Mouse (Mus musculus) kidney, embryonic 15.5 days (tissue): ENCODE data around the gene Capza2. TPM values are rescaled to one million over a fixed set of nuclear protein-coding genes. Genes with fewer than 3 reads are reported as not detected.
A peak's percentile ranks its signal among the peaks of the same experiment; 100 is the strongest.

Source experiments
- ATAC-seq: fragments of 200-750 bp; cut with Nextera tagmentation; replicated peaks from 2 replicates; pipeline ENCODE4 v1.8.0; 2017; ENCODE audit warnings: moderate TSS enrichment; ENCODE audit not compliant: low FRiP score
- H3K27ac ChIP-seq: fragments of 300-500 bp; sonication (generic); 2 replicates; pipeline ENCODE4 v1.5.1; 2015; ENCODE audit warnings: mild to moderate bottlenecking, inconsistent platforms
- H3K27me3 ChIP-seq: fragments of 300-500 bp; sonication (generic); 2 replicates; pipeline ENCODE4 v1.6.1; 2015; ENCODE audit warnings: inconsistent platforms
- H3K36me3 ChIP-seq: fragments of 300-500 bp; sonication (generic); 2 replicates; pipeline ENCODE4 v1.6.1; 2015; ENCODE audit warnings: inconsistent platforms
- H3K4me1 ChIP-seq: fragments of 300-500 bp; sonication (generic); 2 replicates; pipeline ENCODE4 v1.6.1; 2015; ENCODE audit warnings: inconsistent platforms
- H3K4me2 ChIP-seq: fragments of 300-500 bp; sonication (generic); 2 replicates; pipeline ENCODE4 v1.6.1; 2015; ENCODE audit warnings: moderate library complexity, mild to moderate bottlenecking, inconsistent platforms
- H3K4me3 ChIP-seq: fragments of 300-500 bp; sonication (generic); replicated peaks from 2 replicates; pipeline ENCODE4 v1.5.1; 2015; ENCODE audit warnings: mild to moderate bottlenecking, inconsistent platforms
- H3K9ac ChIP-seq: fragments of 300-500 bp; sonication (generic); 2 replicates; pipeline ENCODE4 v1.6.1; 2015; ENCODE audit warnings: mild to moderate bottlenecking, inconsistent platforms
- H3K9me3 ChIP-seq: fragments of 300-500 bp; sonication (generic); replicated peaks from 2 replicates; pipeline ENCODE4 v1.6.1; 2016; ENCODE audit warnings: inconsistent platforms
- WGBS: fragments of 180-500 bp; shearing (Covaris S2); methylation state at CpG from one replicate; pipeline ENCODE4 v1.1.7; 2015; ENCODE audit warnings: mixed read lengths; 5-methylcytosine and 5-hydroxymethylcytosine counted together
- polyA plus RNA-seq: library from polyadenylated mRNA; unstranded; fragments of >200 nt; fragmentation: Nextera tagmentation; extraction: Ambion mirVana; gene quantifications from 2 replicates; pipeline ENCODE4 v1.2.1, GENCODE M21; 2015

The Capza2 gene
- polyA plus RNA-seq, 1 experiment from 2014 or later, result 212 TPM

DNA sequence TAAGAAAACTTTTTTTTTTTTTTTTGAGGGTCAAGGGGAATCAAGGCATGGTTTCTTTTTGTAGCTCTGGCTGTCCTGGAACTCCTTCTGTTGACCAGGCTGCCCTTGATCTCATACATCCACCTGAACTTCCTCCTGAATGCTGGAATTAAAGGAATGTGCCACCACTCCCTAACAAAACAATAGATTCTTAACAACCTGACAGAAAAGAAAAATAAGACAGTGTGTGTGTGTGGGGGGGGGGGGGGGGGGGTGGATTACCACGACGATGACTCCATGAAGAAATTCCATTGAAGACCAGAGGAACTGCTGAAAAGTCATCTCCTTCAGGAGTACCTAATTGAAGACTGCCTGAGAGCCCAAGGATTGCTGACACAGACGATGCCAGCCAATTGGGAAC is 14.6 kb upstream of the Capza2 start:
- no peaks in the 10 kb centered on the region for H3K27me3 ChIP-seq
- H3K9ac ChIP-seq, result no peak overlapping the region
- H3K4me1 ChIP-seq, result no peaks in the 10 kb centered on the region
- no peaks in the 10 kb centered on the region for H3K9me3 ChIP-seq
- H3K4me3 ChIP-seq, result no peak overlapping the region
- no peak overlapping the region for H3K27ac ChIP-seq
- 65% methylated on average over 3 of the region's 3 CpGs for WGBS
- no peak for ATAC-seq
- no peaks in the 10 kb centered on the region for H3K36me3 ChIP-seq
- H3K4me2 ChIP-seq, result no peak overlapping the region

DNA sequence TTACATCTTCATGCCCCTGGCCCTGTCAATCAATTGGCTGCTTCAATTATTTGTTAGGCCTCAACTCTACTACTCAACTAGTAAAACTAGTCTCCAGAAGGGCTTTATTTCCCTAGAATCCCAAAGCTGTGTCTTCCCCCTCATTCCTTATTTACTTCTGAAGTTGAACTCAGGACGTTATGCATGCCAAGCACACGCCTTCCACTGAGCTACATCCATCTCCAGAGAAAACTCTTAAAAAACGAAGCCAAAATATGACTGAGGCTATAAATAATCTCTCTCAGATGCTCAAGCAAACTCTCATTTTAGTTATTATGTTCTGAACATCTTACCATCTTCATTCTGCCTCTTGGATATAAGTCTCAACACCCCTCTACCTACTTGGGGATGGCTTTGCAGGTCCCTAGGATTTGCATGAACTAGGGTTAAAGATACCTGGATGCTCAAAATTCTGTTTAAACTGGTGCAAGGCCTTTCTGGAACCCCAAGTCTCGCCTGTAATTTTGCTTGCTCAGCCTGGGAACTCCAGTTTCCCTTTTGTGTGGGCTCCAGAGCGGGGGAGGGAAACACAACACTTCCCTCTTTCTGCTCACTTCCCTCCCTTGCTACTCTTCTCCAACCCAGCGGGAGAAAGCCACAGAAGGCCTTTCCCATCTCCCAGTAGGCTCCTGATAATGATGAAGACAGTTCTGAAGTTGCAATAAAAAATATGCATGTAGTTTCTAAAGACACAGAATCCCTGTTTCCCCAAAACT is 7.2 kb upstream of the Capza2 start:
- no peak for ATAC-seq
- Histone ChIP-seq H3K4me3 (no peak overlapping the region), H3K4me1 (no peaks in the 10 kb centered on the region), H3K4me2 (no peak overlapping the region), H3K9ac (no peak overlapping the region), H3K9me3 (no peaks in the 10 kb centered on the region), H3K27me3 (no peaks in the 10 kb centered on the region), H3K36me3 (no peaks in the 10 kb centered on the region), H3K27ac (no peak overlapping the region)
- WGBS, result 64% methylated on average over 6 of the region's 6 CpGs

DNA sequence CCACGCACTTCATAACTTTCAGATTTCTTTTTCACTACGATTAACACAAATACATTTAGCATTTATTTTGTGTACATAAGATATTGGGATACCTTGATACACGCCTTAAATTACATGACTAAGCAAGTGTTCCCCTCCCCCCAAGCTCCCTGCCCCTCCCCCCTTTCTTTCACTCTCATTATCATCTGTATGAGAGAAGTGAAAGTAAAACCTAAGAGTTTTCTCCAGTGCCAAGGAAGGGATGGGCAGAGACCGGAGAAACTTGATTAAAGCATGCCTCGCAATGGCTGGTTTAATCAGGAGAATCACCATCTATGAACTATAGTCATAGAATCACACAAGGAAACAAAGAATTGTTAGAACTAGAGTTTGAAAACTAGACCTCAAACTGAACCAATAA is 6.3 kb upstream of the Capza2 start:
- ATAC-seq, result no peak

DNA sequence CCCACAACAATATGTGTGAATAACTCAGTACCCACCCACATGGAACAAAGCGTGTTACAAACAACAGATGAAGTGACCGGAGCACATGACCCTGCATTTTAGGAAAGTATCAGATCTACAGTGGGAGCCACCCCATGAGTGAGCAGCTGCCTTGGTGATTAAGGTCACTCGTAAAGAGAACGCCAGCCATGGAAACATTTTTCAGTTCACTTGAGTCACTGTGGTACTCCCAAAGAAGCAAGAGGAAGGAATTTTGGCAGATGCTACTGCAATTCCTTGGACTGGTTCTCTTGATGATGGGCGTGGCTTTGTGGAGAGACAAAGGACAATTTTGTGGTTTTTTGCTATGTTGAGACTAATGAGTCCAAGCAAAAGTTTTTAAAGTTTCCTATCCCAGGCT is 4.4 kb upstream of the Capza2 start:
- Histone ChIP-seq H3K4me3 (no peak overlapping the region), H3K9me3 (no peaks in the 10 kb centered on the region), H3K27ac (no peak overlapping the region), H3K27me3 (no peaks in the 10 kb centered on the region), H3K4me1 (no peaks in the 10 kb centered on the region), H3K4me2 (no peak overlapping the region), H3K9ac (no peak overlapping the region), H3K36me3 (no peaks in the 10 kb centered on the region)
- 80% methylated on average over 5 of the region's 5 CpGs for WGBS
- no peak for ATAC-seq

More for the DNA sequence above, 6.3 kb upstream of the Capza2 start:
- no peak overlapping the region for H3K27ac ChIP-seq
- no peak overlapping the region for H3K4me2 ChIP-seq
- H3K9ac ChIP-seq, result no peak overlapping the region
- WGBS, result 79% methylated on average over 5 of the region's 5 CpGs
- H3K4me1 ChIP-seq, result no peaks in the 10 kb centered on the region
- H3K27me3 ChIP-seq, result no peaks in the 10 kb centered on the region
- H3K36me3 ChIP-seq, result no peaks in the 10 kb centered on the region
- no peaks in the 10 kb centered on the region for H3K9me3 ChIP-seq
- H3K4me3 ChIP-seq, result no peak overlapping the region

DNA sequence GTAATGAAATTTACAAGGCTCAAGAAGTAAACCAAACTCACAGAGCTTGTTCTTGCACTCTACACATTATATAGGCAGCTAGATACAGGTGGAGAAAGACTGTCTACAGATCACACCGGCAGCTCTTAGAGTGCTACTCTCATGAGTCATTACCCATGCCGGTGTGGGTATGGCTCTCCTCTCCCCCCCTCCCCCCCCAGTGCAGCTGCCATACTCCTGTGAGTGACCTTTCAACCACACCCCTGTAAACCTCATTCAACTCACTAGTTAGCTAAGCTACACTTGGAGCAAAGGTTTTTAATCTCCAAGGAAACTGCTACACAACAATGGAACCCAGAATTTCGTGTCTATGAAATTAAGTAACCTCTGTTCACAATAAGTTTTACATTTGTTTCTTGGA is 2.2 kb upstream of the Capza2 start:
- Histone ChIP-seq H3K9me3 (no peaks in the 10 kb centered on the region), H3K4me2 (no peak overlapping the region), H3K27ac (no peak overlapping the region), H3K4me3 (no peak overlapping the region), H3K27me3 (no peaks in the 10 kb centered on the region), H3K9ac (no peak overlapping the region), H3K36me3 (no peaks in the 10 kb centered on the region), H3K4me1 (peaks cover 7% of the 10 kb centered on the region)
- WGBS, result 70% methylated on average over 3 of the region's 3 CpGs
- no peak for ATAC-seq

DNA sequence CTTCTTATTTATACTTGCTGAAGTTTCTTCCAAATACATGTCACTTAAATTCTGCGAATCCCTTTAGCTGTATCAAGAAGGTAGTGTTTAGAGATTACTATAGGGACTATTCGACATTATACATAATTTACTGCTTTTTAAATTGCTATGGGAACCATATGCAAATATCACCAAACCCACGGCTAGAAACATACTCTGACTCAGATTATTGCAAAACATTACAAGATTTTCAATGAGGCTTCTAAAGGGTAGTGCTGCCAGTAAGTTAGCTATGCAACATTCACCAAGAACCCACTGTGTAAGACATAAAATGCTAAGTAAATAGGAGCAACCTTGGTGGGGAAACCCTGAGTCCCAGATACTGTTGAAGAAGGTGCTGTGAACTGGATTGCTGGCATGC is 1.0 kb upstream of the Capza2 start:
- no peaks in the 10 kb centered on the region for H3K27me3 ChIP-seq
- H3K36me3 ChIP-seq, result no peaks in the 10 kb centered on the region
- no peak overlapping the region for H3K4me3 ChIP-seq
- ATAC-seq, result no peak
- no peak overlapping the region for H3K27ac ChIP-seq
- no peak overlapping the region for H3K9ac ChIP-seq
- H3K4me1 ChIP-seq, result peaks cover 12% of the 10 kb centered on the region
- no peak overlapping the region for H3K4me2 ChIP-seq
- no peaks in the 10 kb centered on the region for H3K9me3 ChIP-seq
- 81% methylated on average over 3 of the region's 3 CpGs for WGBS

DNA sequence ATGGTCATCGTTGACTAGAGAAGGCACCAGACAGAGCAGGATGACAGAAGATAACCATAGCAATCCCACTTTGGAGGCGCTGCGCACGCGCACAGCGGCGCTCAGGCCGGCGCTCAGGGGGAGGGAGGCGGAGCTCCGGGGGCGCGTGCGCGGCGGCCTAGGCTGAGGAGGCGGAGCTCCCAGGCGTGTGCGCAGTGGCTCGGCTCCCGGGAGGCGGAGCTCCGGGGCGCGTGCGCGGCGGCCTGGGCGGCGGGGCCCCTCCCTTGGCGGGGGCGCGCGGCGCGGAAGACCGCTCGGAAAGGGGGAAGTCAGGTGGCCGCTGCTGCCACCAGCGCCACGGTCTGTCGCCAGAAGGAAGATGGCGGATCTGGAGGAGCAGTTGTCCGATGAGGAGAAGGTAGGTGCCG is 733 bp downstream of the Capza2 start:
- Histone ChIP-seq H3K4me3 (peak overlapping the region; percentile 88), H3K9me3 (no peaks in the 10 kb centered on the region), H3K27me3 (no peaks in the 10 kb centered on the region), H3K4me1 (peaks cover 14% of the 10 kb centered on the region), H3K4me2 (peak overlapping the region; percentile 74), H3K27ac (peak overlapping the region; percentile 96), H3K36me3 (0 out of 2 replicates have a peak, but pooled peaks cover 4% of the 10 kb centered on the region), H3K9ac (peak overlapping the region; percentile 96)
- under 1% methylated on average over 43 of the region's 45 CpGs for WGBS
- ATAC-seq, result peak; percentile 97

DNA sequence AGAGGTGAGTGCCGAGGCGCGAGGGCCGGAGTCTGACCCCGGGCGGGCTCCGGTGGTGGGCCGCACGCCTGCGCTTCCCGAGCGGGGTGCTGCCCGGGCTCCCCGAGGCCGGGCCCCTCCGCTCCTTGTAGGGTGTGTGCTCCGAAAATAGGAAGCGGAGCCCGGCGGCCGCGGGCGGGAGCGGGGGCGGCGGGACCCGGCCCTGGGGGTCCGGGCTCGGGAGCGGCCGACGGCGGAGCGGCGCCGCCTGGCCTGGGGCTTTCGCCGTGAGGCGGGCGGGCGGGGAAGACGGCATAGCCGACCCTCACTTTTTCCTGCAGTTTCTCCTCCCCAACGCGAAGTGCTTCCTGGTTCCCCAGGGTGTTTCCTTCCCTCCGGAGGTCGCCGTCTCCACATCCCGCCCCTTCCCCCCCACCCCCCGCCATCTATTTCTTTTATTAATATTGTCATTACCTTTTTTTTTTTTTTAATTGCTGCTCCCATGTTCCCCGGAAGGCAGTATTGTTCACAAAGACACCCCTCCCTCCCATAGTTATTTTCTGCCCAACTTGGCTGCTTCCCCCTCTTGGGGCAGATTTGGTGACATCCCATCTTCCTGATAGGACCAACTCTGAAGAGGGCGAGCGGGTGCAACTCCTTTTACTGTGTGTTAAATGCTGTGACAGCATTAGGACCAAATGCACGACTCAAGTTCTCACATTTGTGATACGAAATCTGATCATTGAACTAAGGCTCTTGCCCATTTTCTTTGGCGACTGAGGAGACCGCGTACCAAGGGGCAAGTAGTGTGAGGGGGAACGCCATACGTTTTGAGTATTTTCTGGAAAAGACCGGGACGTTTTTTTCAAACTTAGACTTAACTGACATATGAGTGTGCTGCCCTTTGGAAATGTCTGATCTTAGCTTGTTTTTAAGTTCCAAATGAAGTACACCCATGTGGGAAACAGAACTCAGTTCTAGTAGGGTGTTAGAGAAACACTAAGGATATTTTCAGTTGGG is 1.5 kb downstream of the Capza2 start:
- WGBS, result 1% methylated on average over 39 of the region's 62 CpGs
- H3K9ac ChIP-seq, result peak overlapping the region; percentile 96
- no peaks in the 10 kb centered on the region for H3K27me3 ChIP-seq
- H3K27ac ChIP-seq, result peak overlapping the region; percentile 96
- peak overlapping the region; percentile 74 for H3K4me2 ChIP-seq
- peak; percentile 90 for ATAC-seq
- peak overlapping the region; percentile 88 for H3K4me3 ChIP-seq
- no peaks in the 10 kb centered on the region for H3K9me3 ChIP-seq
- H3K4me1 ChIP-seq, result peaks cover 14% of the 10 kb centered on the region
- 0 out of 2 replicates have a peak, but pooled peaks cover 4% of the 10 kb centered on the region for H3K36me3 ChIP-seq

DNA sequence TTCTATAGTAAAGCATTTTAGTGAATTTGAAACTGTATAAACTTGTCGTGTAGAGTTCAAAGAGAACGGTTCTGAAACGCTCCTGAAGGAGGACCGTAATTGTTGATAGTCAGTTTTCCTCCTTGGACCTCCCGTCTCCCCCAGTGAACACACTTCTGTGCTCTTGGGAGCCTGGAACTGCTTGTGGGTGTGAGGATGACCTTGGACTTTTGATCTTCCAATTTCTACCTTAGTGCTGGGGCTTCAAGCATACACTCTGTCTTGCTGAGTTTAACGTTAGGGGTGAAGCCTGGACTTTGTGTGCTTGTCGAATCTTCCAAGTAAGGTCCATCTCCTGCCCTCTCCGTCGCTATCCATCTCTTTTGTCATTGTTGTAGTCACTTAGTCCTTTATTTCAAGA is 4.0 kb downstream of the Capza2 start:
- H3K9ac ChIP-seq, result no peak overlapping the region
- H3K4me2 ChIP-seq, result no peak overlapping the region
- no peak overlapping the region for H3K27ac ChIP-seq
- H3K4me3 ChIP-seq, result no peak overlapping the region
- no peak for ATAC-seq
- H3K4me1 ChIP-seq, result peaks cover 22% of the 10 kb centered on the region
- H3K9me3 ChIP-seq, result no peaks in the 10 kb centered on the region
- H3K27me3 ChIP-seq, result no peaks in the 10 kb centered on the region
- WGBS, result 68% methylated on average over 9 of the region's 9 CpGs
- H3K36me3 ChIP-seq, result 0 out of 2 replicates have a peak, but pooled peaks cover 4% of the 10 kb centered on the region

DNA sequence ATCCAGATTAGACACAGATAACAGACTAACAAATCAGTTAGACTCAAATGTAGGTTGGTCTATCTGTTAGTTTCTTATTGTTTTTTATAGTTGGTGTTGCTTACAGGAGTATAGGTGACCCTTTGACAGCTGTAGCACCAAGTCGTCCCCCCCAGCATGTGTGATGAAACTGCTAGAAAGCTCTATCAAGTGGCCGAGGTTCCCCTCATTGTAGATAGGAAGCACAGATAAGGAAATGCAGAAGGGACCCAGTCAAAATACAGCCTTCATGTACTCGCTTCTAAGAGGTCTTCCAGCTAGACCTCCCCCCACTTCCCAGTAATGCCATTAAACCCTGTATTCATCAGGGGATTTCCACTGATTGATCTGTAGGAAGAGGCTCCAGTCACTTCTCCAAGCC is 6.7 kb downstream of the Capza2 start:
- H3K4me1 ChIP-seq, result peaks cover 29% of the 10 kb centered on the region
- H3K9me3 ChIP-seq, result no peaks in the 10 kb centered on the region
- H3K36me3 ChIP-seq, result 0 out of 2 replicates have a peak, but pooled peaks cover 4% of the 10 kb centered on the region
- ATAC-seq, result no peak
- H3K9ac ChIP-seq, result no peak overlapping the region
- WGBS, result 53% methylated on average over 3 of the region's 3 CpGs
- no peak overlapping the region for H3K4me2 ChIP-seq
- H3K4me3 ChIP-seq, result no peak overlapping the region
- H3K27ac ChIP-seq, result no peak overlapping the region
- no peaks in the 10 kb centered on the region for H3K27me3 ChIP-seq

DNA sequence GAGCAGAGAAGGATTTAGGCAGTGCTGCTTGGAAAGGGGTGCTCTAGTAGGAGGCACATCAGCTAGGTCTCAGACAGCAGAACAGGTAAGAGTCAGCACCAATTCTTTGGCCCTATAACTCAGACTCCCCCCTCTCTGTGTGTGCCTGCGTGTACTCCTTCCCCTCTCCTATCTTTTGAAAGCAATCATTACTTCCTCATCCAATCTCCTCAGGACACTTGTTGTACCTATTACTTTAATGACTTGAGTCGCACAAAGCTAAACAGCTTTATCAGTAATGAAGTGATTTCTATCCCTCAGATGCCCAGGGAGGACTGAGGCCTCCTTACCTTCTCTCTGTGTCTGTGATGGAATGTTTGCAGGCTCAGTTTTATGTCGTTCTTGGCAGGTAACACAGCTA is 10.1 kb downstream of the Capza2 start:
- no peak for ATAC-seq
- Histone ChIP-seq H3K4me3 (no peak overlapping the region), H3K4me1 (peaks cover 15% of the 10 kb centered on the region), H3K9ac (no peak overlapping the region), H3K27ac (no peak overlapping the region), H3K9me3 (no peaks in the 10 kb centered on the region), H3K36me3 (peaks cover 25% of the 10 kb centered on the region), H3K4me2 (no peak overlapping the region), H3K27me3 (no peaks in the 10 kb centered on the region)
- WGBS, result 68% methylated on average over 3 of the region's 3 CpGs

DNA sequence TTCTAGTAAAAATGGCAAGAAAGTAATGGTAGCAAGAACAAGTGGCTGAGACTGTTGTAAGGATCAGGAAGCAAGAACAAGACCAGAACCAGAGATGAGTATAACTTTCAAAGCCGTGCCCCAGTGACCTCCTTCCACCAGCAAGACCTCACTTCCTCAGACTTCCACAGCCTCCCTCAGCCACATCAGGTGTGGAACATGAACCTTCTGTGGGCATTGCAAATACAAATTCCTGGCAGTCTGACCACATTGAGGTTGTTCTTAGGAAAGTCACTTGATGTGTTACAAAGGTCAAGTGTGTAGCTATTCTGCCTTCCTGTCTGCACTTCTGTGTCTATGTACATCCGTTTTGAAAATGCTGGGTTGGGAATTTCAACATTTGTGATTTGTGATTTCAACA is 16.1 kb downstream of the Capza2 start:
- no peaks in the 10 kb centered on the region for H3K27me3 ChIP-seq
- H3K27ac ChIP-seq, result no peak overlapping the region
- H3K4me2 ChIP-seq, result no peak overlapping the region
- H3K4me1 ChIP-seq, result no peaks in the 10 kb centered on the region
- no peak overlapping the region for H3K4me3 ChIP-seq
- no peaks in the 10 kb centered on the region for H3K9me3 ChIP-seq
- H3K9ac ChIP-seq, result no peak overlapping the region
- no peak for ATAC-seq
- 83% methylated on average over 2 of the region's 2 CpGs for WGBS
- H3K36me3 ChIP-seq, result peaks cover 66% of the 10 kb centered on the region
